Mouse (Mus musculus) thymus, adult 2 months (tissue): ENCODE results near the gene Exd2. TPM values are rescaled to one million over a fixed set of nuclear protein-coding genes. Genes with fewer than 3 reads are reported as not detected.
A peak's percentile ranks its signal among the peaks of the same experiment; 100 is the strongest.

Source experiments
- DNase-seq: peaks from one replicate; pipeline ENCODE4 v3.0.0; 2021
- H3K27ac ChIP-seq: fragments of 200-500 bp; 2 replicates; pipeline ENCODE4 v1.5.1; 2012; ENCODE audit warnings: low read length, control low read depth; ENCODE audit not compliant: control insufficient read depth, insufficient read depth
- H3K27me3 ChIP-seq: fragments of 200-500 bp; 2 replicates; pipeline ENCODE4 v1.6.1; 2012; ENCODE audit warnings: mild to moderate bottlenecking, low read length, moderate library complexity, mixed read lengths; ENCODE audit not compliant: control insufficient read depth, insufficient read depth
- H3K36me3 ChIP-seq: fragments of 200-500 bp; 2 replicates; pipeline ENCODE4 v1.6.1; 2012; ENCODE audit warnings: mild to moderate bottlenecking, low read length, moderate library complexity; ENCODE audit not compliant: control insufficient read depth, insufficient read depth
- H3K4me1 ChIP-seq: fragments of 200-500 bp; replicated peaks from 2 replicates; pipeline ENCODE4 v1.6.1; 2012; ENCODE audit warnings: low read length; ENCODE audit not compliant: control insufficient read depth, insufficient read depth
- H3K4me3 ChIP-seq: fragments of 200-500 bp; 2 replicates; pipeline ENCODE4 v1.5.1; 2012; ENCODE audit warnings: mild to moderate bottlenecking, low read length, control low read depth, moderate library complexity; ENCODE audit not compliant: control insufficient read depth, insufficient read depth
- CTCF ChIP-seq: fragments of 200-500 bp; IDR thresholded peaks from 2 replicates; pipeline ENCODE4 v1.5.1; 2012; ENCODE audit warnings: mild to moderate bottlenecking, control low read depth, low read length, moderate library complexity, borderline replicate concordance; ENCODE audit not compliant: control insufficient read depth, poor library complexity, insufficient read depth; ENCODE audit errors: extremely low read depth
- POLR2A ChIP-seq: fragments of 200-500 bp; IDR thresholded peaks from 2 replicates; pipeline ENCODE4 v1.6.1; 2012; ENCODE audit warnings: mild to moderate bottlenecking, low read length, control low read depth, moderate library complexity; ENCODE audit not compliant: control insufficient read depth, poor library complexity, insufficient read depth; ENCODE audit errors: extremely low read depth
- WGBS: fragments of 180-500 bp; shearing (Covaris S2); methylation state at CpG from one replicate; pipeline ENCODE4 v1.1.7; 2018; 5-methylcytosine and 5-hydroxymethylcytosine counted together
- polyA plus RNA-seq: library from polyadenylated mRNA; depleted of rRNA; stranded (reverse); fragments of >200 nt; gene quantifications from 2 replicates; pipeline ENCODE4 v1.2.3, GENCODE M21; 2012

Gene Exd2
- polyA plus RNA-seq, 1 experiment: 19.6 TPM

- H3K4me1 ChIP-seq: peaks cover 4% of the 10 kb centered on the region
- H3K27ac ChIP-seq: peak overlapping the region; percentile 42; the same call in 1 of the 2 replicates
- DNase-seq: no peak
- H3K36me3 ChIP-seq: no peaks in the 10 kb centered on the region
- peak overlapping the region; percentile 83 for H3K4me3 ChIP-seq
- H3K27me3 ChIP-seq: no peaks in the 10 kb centered on the region
- 0% methylated on average over 6 of the region's 10 CpGs for WGBS
- TF ChIP-seq CTCF: no peak
- no peak for TF ChIP-seq POLR2A
Observed at GRCm38 (mm10) chr12:80435887-80436286, 27.0 kb upstream of the Exd2 start.

- DNase-seq: peak; percentile 79
- Histone ChIP-seq H3K36me3 (no peaks in the 10 kb centered on the region), H3K4me3 (peak within 1 kb of the TSS; percentile 83), H3K4me1 (peaks cover 4% of the 10 kb centered on the region), H3K27me3 (no peaks in the 10 kb centered on the region), H3K27ac (peak within 1 kb of the TSS; percentile 42; the same call in 1 of the 2 replicates)
- 1% methylated on average over 61 of the region's 79 CpGs for WGBS
- TF ChIP-seq CTCF (no peak), POLR2A (peak; percentile 52; the same call in 1 of the 2 replicates)
Observed at GRCm38 (mm10) chr12:80436336-80436976, 26.4 kb upstream of the Exd2 start, which contains the start of gene Dcaf5. Gene Dcaf5, minus strand, starts transcription at chr12:80436601.

- no peaks in the 10 kb centered on the region for H3K36me3 ChIP-seq
- H3K27ac ChIP-seq: no peak overlapping the region
- H3K27me3 ChIP-seq: no peaks in the 10 kb centered on the region
- H3K4me3 ChIP-seq: peak overlapping the region; percentile 83
- no peak for DNase-seq
- no peak for TF ChIP-seq CTCF
- TF ChIP-seq POLR2A: no peak
- peaks cover 4% of the 10 kb centered on the region for H3K4me1 ChIP-seq
- WGBS: 74% methylated on average over 4 of the region's 4 CpGs
Observed at GRCm38 (mm10) chr12:80437051-80437675, 25.7 kb upstream of the Exd2 start.

- WGBS: 94% methylated on average over 2 of the region's 2 CpGs
- TF ChIP-seq POLR2A (no peak), CTCF (no peak)
- Histone ChIP-seq H3K27ac (no peak overlapping the region), H3K4me3 (no peak overlapping the region), H3K36me3 (no peaks in the 10 kb centered on the region), H3K27me3 (no peaks in the 10 kb centered on the region; the same call in 1 of the 2 replicates), H3K4me1 (no peaks in the 10 kb centered on the region; the same call in 1 of the 2 replicates)
- DNase-seq: peak; percentile 38
Observed at GRCm38 (mm10) chr12:80440957-80441356, 21.9 kb upstream of the Exd2 start.

GRCm38 (mm10) chr12:80444525-80445109 lies 18.3 kb upstream of the Exd2 start:
- no peaks in the 10 kb centered on the region for H3K36me3 ChIP-seq
- TF ChIP-seq CTCF (no peak), POLR2A (no peak)
- WGBS: 91% methylated on average over 9 of the region's 9 CpGs
- no peak overlapping the region for H3K4me3 ChIP-seq
- H3K27ac ChIP-seq: no peak overlapping the region
- H3K4me1 ChIP-seq: no peaks in the 10 kb centered on the region
- DNase-seq: no peak
- no peaks in the 10 kb centered on the region; the same call in 1 of the 2 replicates for H3K27me3 ChIP-seq

GRCm38 (mm10) chr12:80453506-80453905 lies 9.4 kb upstream of the Exd2 start:
- no peak overlapping the region for H3K4me3 ChIP-seq
- no peaks in the 10 kb centered on the region for H3K36me3 ChIP-seq
- no peak overlapping the region for H3K27ac ChIP-seq
- no peaks in the 10 kb centered on the region for H3K27me3 ChIP-seq
- no peak for DNase-seq
- 97% methylated on average over 1 of the region's 1 CpGs for WGBS
- no peaks in the 10 kb centered on the region for H3K4me1 ChIP-seq
- no peak for TF ChIP-seq POLR2A
- TF ChIP-seq CTCF: no peak
